Mouse (Mus musculus) ES-E14 (cell line): Measurements from ENCODE around the gene Pdzd2. TPM values are rescaled to one million over a fixed set of nuclear protein-coding genes. Genes with fewer than 3 reads are reported as not detected.

Experiments
- DNase-seq: peaks from one replicate; pipeline ENCODE4 v3.0.0-alpha.2; 2013; ENCODE audit warnings: low read depth, low spot score
- H3K27ac ChIP-seq: 2 replicates; pipeline ENCODE4 v1.5.1; 2012; ENCODE audit warnings: low read depth, mild to moderate bottlenecking, low read length, moderate library complexity, mixed read lengths; ENCODE audit not compliant: poor library complexity, insufficient read depth, severe bottlenecking
- H3K36me3 ChIP-seq: 2 replicates; pipeline ENCODE4 v1.6.1; 2012; ENCODE audit warnings: mild to moderate bottlenecking, low read length, moderate library complexity, mixed read lengths; ENCODE audit not compliant: control insufficient read depth, poor library complexity, insufficient read depth, severe bottlenecking
- H3K4me1 ChIP-seq, 2 experiments: fragments of 150-350 bp in 1 of 2; sonication (generic) in 1 of 2; 2 replicates each; pipeline ENCODE4 v1.6.1; 2012; ENCODE audit warnings: low read length in 2 of 2, mild to moderate bottlenecking in 1 of 2, mixed read lengths in 1 of 2; ENCODE audit not compliant: control insufficient read depth in 2 of 2, insufficient read depth in 2 of 2, poor library complexity in 1 of 2
- H3K4me3 ChIP-seq, 2 experiments: fragments of 150-350 bp in 1 of 2; sonication (generic) in 1 of 2; 2 replicates each; pipeline ENCODE4 v1.5.1; 2012; ENCODE audit warnings: low read length in 2 of 2, low read depth in 1 of 2, mild to moderate bottlenecking in 1 of 2, mixed read lengths in 1 of 2; ENCODE audit not compliant: insufficient read depth in 1 of 2, poor library complexity in 1 of 2, severe bottlenecking in 1 of 2
- H3K9ac ChIP-seq: 2 replicates; pipeline ENCODE4 v1.6.1; 2012; ENCODE audit warnings: low read depth, mild to moderate bottlenecking, low read length, mixed read lengths; ENCODE audit not compliant: poor library complexity, insufficient read depth, severe bottlenecking
- H3K9me3 ChIP-seq: fragments of 150-350 bp; sonication (generic); 2 replicates; pipeline ENCODE4 v1.6.1; 2012; ENCODE audit warnings: low read depth, mild to moderate bottlenecking, low read length; ENCODE audit not compliant: control insufficient read depth, insufficient read depth
- CHD2 ChIP-seq: IDR thresholded peaks from 2 replicates; pipeline ENCODE4 v1.6.1; 2014; ENCODE audit warnings: mild to moderate bottlenecking, low read depth, low read length, inconsistent platforms
- HCFC1 ChIP-seq: IDR thresholded peaks from 2 replicates; pipeline ENCODE4 v1.6.1; 2012; ENCODE audit warnings: low read length, inconsistent platforms, borderline replicate concordance; ENCODE audit not compliant: insufficient read depth
- MAFK ChIP-seq: IDR thresholded peaks from 2 replicates; pipeline ENCODE4 v1.6.1; 2014; ENCODE audit warnings: mild to moderate bottlenecking, low read depth, low read length, inconsistent platforms; ENCODE audit not compliant: insufficient read depth
- ZC3H11A ChIP-seq: IDR thresholded peaks from 2 replicates; pipeline ENCODE4 v1.6.1; 2012; ENCODE audit warnings: low read depth, mild to moderate bottlenecking, inconsistent platforms, low read length, borderline replicate concordance
- ZNF384 ChIP-seq: IDR thresholded peaks from 2 replicates; pipeline ENCODE4 v1.6.1; 2012; ENCODE audit warnings: low read depth, low read length, inconsistent platforms
- in situ Hi-C, 2 experiments: fragments of 600-800 bp; cut with MboI; formaldehyde crosslinking; loops; one replicate each; pipeline ENCODE4 v1.15.1; 2025; ENCODE audit warnings: low sequenced_read_pairs in 2 of 2, inconsistent platforms in 1 of 2; ENCODE audit not compliant: unreplicated experiment in 2 of 2
- total RNA-seq: library from RNA; depleted of rRNA; stranded (reverse); fragments of 300-350 nt; gene quantifications from 2 replicates; pipeline ENCODE4 v1.2.3, GENCODE M21; 2012

Gene Pdzd2
- total RNA-seq, 1 experiment = 6.3 TPM

GRCm38 (mm10) chr15:12427818-12428217 is 311.9 kb downstream of the Pdzd2 start:
- Histone ChIP-seq H3K4me3 (no peak overlapping the region), H3K9me3 (no peaks in the 10 kb centered on the region), H3K9ac (no peak overlapping the region), H3K27ac (no peak overlapping the region), H3K4me1 (peaks cover 4 to 10% of the 10 kb centered on the region in 2 experiments; a peak in 2 of 4 replicates), H3K36me3 (no peaks in the 10 kb centered on the region)
- DNase-seq = no peak
- no peak for TF ChIP-seq ZNF384
- no peak for TF ChIP-seq ZC3H11A
- no peak for TF ChIP-seq MAFK
- no peak for TF ChIP-seq HCFC1
- no peak for TF ChIP-seq CHD2
- in situ Hi-C loops = no loop called here

GRCm38 (mm10) chr15:12426342-12426741 is 313.4 kb downstream of the Pdzd2 start:
- TF ChIP-seq CHD2 (no peak), MAFK (no peak), ZNF384 (no peak), ZC3H11A (no peak), HCFC1 (no peak)
- DNase-seq = no peak
- Histone ChIP-seq H3K27ac (no peak overlapping the region), H3K4me3 (no peak overlapping the region), H3K36me3 (no peaks in the 10 kb centered on the region), H3K4me1 (peaks cover 4 to 10% of the 10 kb centered on the region in 2 experiments; a peak in 2 of 4 replicates), H3K9ac (no peak overlapping the region), H3K9me3 (no peaks in the 10 kb centered on the region)
- in situ Hi-C loops = no loop called here

GRCm38 (mm10) chr15:12425049-12425627 is 314.6 kb downstream of the Pdzd2 start:
- Histone ChIP-seq H3K4me3 (peak overlapping the region in 1 of 2 experiments; percentile 10; a peak in 1 of 4 replicates), H3K36me3 (no peaks in the 10 kb centered on the region), H3K9ac (no peak overlapping the region), H3K9me3 (no peaks in the 10 kb centered on the region), H3K27ac (peak overlapping the region; percentile 44; the same call in 1 of the 2 replicates), H3K4me1 (peaks cover 4 to 10% of the 10 kb centered on the region in 2 experiments; a peak in 2 of 4 replicates)
- no peak for TF ChIP-seq ZNF384
- no peak for TF ChIP-seq CHD2
- TF ChIP-seq HCFC1 = no peak
- TF ChIP-seq ZC3H11A = no peak
- TF ChIP-seq MAFK = no peak
- peak; percentile 19 for DNase-seq
- in situ Hi-C loops = no loop called here

DNA sequence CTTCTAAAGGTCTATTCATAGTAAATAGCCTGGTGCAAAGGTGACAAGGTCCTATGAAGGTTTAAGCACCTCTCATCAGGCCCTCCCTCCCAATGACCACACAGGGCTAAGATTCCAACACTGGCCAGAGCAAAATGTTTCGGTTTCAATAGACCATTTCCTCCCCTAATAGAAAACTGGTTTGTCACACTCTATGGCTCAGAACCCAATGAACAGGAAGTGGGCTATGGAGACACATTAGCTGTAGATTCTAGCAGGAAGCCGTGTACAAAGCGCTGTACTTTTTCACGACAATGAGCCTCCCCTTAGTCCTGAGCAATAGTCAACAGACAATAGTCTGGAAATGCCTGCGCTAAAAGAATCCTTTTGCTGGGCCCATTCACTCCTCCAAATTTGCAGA is 315.5 kb downstream of the Pdzd2 start:
- peaks cover 4 to 10% of the 10 kb centered on the region in 2 experiments; a peak in 2 of 4 replicates for H3K4me1 ChIP-seq
- no peak overlapping the region; the same call in 1 of the 2 replicates for H3K27ac ChIP-seq
- no peak overlapping the region for H3K4me3 ChIP-seq
- TF ChIP-seq CHD2 (0 out of 2 replicates have a peak, but pooled peaks have one; percentile 17), ZNF384 (no peak)
- in situ Hi-C loops = no loop called here
- H3K9ac ChIP-seq = no peak overlapping the region
- H3K9me3 ChIP-seq = no peaks in the 10 kb centered on the region
- no peaks in the 10 kb centered on the region for H3K36me3 ChIP-seq
- DNase-seq = peak; percentile 62

GRCm38 (mm10) chr15:12420915-12421314 is 318.8 kb downstream of the Pdzd2 start:
- Histone ChIP-seq H3K4me3 (no peak overlapping the region), H3K9ac (no peak overlapping the region), H3K9me3 (no peaks in the 10 kb centered on the region), H3K36me3 (no peaks in the 10 kb centered on the region), H3K4me1 (peaks cover 1 to 10% of the 10 kb centered on the region in 2 experiments; a peak in 2 of 4 replicates), H3K27ac (no peak overlapping the region)
- DNase-seq = no peak
- TF ChIP-seq HCFC1 = no peak
- no peak for TF ChIP-seq ZNF384
- TF ChIP-seq CHD2 = no peak
- TF ChIP-seq MAFK = no peak
- TF ChIP-seq ZC3H11A = no peak
- in situ Hi-C loops = no loop called here
